Mouse (Mus musculus) kidney, adult 11 months (tissue): Measurements from ENCODE around the gene Pou4f2.

Experiments
- DNase-seq: peaks from one replicate; pipeline ENCODE4 v3.0.0; 2022

Gene Pou4f2

GRCm38 (mm10) chr8:78436071-78436651 is at the start of gene Pou4f2:
TSS of gene Pou4f2 (minus strand) at chr8:78436645.
- DNase-seq: no peak

DNA sequence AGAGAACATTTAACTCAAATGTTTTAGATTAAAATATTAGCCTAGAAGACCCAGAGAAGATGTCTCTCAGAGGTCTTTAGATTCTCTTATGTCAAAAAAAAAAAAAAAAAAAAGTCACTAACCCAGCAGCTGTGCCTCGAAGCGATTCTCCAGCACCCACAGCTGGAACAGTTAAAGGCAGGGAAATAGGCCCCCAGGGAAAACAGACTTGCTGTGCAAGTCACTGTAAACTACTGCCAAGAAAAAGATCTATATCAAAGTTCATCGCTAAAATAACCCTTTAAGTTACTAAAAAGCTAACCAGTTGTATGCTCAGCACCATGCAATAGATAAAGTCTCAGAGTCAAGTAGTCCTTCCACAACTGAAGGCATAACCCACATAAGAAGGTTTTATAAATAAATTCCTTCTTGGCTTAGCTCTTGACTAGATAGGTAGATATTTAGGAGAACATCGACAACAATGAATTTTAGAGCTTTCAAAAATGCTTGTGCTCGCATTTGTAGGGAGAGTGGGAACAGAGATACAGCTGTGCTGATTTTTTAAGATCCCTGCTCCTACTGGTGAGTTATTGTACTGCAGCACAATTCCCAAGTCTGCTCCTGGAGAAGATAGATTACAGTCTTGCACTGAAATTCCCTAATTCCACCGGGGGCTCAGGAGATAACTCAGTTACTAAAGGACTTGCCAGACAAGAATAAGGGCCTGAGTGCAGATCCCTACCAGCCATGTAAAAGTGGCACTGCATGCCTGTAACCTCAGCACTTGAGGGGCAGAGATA is 40.8 kb upstream of the Pou4f2 start:
- DNase-seq: no peak

DNA sequence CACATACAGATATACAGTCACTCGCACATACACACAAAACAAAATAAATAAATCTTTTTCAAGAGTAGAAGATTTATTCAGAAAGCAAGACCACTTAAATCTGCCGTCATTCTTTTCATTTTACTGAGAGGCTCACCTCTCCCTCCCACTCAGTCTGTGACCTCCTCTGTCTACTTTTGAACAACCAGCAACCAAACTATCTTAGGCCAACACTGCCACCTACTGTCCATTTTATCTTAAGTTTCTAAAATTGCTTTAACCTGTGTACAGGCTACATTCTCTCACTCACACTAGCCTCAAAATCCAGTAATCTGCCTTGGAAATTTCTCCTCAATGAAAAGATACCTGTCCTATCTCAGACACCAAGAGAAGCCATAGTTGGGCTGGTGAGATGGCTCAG is 31.4 kb upstream of the Pou4f2 start:
- DNase-seq: no peak

DNA sequence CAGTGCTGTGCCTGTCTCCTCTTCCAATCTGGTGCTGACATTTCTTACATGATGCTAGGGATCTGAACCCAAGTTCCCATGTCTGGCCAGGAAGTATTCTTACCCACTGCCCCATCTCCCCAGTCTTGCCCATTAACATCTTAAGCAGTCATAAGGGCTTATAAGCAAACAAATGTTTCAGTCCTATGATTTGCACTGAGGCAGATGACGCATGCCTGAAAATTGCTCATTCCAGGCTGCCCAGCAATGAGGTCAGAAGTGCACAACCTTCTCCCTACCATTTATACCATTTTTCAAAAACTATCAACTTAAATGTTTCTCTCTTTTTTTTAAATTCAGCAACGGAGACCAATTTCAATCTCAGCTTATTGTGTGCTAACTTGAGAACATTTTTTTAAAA is 27.5 kb upstream of the Pou4f2 start:
- no peak for DNase-seq

DNA sequence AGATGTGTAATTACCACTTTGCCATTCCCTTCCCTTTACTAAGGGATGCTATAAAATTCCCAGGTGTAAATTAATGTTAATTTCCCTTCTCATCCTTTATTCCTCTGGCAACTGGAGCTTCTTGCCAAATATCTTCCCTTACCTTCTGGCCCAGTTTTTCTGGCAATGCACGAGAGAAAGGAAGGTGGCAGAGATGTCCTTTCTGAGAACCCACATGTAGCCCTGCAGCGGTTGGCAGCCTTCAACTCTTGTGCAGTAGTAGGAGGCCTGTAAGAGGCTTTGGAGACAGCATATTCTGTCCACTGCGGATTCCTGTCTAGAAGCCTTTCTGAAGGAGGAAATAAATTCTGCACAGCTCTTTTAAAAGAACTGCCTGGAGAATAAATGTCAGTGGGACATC is 20.0 kb upstream of the Pou4f2 start:
- DNase-seq: no peak

- no peak for DNase-seq
Observed at GRCm38 (mm10) chr8:78442781-78443180, 6.3 kb upstream of the Pou4f2 start.

DNA sequence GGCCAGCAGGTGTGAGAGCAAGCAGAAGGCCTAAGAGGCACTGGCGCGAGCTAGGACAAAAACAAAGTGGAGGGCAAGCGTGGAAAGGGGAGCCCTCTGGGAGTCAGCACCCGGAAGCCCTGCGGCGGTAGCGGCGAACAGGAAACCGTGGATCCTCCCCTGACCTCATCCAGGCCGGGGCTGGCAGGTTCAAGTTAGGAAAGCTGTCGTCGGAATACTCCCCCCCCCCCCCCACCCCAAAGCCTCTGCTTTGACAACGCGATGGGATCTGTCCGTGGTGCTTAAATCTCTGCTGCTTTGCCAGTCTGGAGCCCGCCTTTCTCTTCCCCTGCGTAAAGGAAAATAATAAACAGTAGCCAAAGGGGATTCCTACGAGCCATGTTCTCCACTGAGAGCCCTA is 1.7 kb upstream of the Pou4f2 start:
- DNase-seq: no peak

GRCm38 (mm10) chr8:78437140-78438045 is 948 bp upstream of the Pou4f2 start:
- no peak for DNase-seq

GRCm38 (mm10) chr8:78436661-78437060 is 216 bp upstream of the Pou4f2 start:
- no peak for DNase-seq

GRCm38 (mm10) chr8:78435624-78435960 is 853 bp downstream of the Pou4f2 start:
- DNase-seq: no peak

GRCm38 (mm10) chr8:78434823-78435623 is 1.4 kb downstream of the Pou4f2 start:
- no peak for DNase-seq

DNA sequence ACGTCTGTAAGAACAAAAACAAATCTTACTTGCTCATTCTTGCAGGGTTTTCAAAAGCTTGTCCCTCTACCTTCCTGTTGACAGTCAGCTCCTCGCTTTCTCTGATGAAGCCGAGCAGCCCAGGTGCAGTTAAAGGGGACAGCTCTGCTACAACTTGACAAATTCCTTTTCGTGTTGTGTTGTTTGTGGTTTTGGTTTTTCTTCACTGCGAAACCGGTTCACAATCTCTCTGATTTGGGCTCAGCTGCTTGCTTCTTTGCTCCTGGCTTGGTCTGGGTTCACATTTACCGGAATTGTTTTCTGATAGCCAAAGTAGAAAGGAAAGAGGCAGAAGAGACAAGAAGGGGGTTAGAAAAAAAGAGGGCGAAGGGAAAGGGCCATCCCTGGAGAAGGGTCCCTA is 2.1 kb downstream of the Pou4f2 start:
- no peak for DNase-seq

- no peak for DNase-seq
Observed at GRCm38 (mm10) chr8:78433318-78433717, 3.1 kb downstream of the Pou4f2 start.

- DNase-seq: no peak
Observed at GRCm38 (mm10) chr8:78432451-78432850, 4.0 kb downstream of the Pou4f2 start.

GRCm38 (mm10) chr8:78431356-78431755 is 5.1 kb downstream of the Pou4f2 start:
- no peak for DNase-seq

GRCm38 (mm10) chr8:78428148-78428547 is 8.3 kb downstream of the Pou4f2 start:
- no peak for DNase-seq

- no peak for DNase-seq
Observed at GRCm38 (mm10) chr8:78427769-78428130, 8.7 kb downstream of the Pou4f2 start.

DNA sequence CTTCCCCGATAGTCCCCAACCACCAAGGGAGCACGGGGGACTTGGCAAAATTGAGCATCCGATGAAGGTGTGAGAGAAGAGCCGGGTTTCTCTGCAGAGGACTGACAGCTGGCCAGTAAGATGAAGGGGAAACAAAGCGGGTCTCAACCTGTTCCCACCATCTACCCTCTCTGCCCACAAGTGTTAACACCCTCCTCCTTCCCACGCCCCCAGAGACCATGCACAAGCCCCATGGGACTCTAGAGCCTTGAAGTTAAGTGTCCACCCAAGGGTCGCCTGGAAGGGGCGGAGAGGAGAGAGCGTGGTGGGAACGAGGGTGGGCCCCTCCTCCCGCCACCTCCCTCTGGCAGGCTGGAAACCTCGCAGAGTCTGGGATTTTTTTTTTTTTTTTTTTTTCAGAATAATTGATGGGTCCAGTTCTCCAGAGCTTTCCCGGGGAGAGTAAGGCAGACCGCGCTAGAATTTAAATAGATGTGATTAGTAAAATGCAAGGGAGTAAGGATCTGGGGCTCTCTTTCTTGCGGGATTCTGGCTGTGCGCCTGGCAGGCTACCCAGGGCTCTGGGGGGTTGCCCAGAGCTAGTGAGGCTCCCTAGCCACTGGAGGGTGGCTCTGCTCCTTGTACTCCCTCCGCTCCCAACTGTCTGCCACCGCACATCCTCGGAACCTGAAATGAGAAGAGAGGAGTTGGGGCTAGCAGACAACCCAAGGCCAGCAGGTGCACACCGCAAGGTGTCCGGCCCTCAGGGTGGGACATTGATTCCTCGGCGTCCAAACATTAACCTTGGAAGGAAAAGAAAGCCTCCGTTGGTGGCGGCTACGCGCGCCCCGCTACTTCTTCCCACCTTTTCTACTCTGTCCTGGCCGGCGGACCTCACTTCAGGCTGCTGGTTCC is 9.3 kb downstream of the Pou4f2 start:
- DNase-seq: no peak

DNA sequence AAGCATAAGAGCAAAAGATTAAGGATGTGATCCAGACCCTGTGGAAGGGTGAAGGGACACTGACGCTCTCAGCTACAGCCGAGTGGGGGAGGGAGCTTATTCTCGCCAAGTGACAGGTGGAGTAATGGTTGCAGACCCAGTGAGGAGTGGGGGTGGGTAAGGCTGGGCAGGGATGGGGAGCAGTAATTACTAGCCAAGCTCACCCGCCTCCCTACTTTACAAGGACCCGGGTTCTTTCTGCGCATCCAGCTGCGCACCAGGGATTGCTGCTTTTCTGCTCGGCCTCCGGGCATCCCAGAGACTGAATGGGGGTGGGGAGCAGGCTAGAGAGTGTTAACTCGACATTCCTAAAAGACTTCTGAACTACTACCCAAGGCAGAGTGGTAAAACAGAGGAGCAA is 10.0 kb downstream of the Pou4f2 start:
- no peak for DNase-seq

DNA sequence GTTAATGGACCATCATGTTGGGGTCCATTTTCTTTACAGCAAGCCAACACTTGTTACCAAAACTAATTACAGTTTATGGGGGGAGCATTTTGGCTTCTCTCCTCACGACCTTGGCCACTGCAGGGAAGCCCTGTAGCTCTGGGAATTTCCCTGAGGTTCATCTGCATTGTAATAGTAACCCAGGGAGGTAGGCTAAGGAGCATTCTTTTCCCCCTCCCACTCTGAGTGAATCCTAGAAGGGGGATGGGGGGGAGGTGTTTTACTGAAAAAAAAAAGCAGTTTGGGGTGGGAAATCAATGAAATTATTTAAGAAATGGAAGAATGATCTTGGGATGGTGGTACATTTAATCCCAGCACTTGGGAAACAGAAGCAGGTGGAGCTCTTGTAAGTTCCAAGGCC is 12.5 kb downstream of the Pou4f2 start:
- no peak for DNase-seq

DNA sequence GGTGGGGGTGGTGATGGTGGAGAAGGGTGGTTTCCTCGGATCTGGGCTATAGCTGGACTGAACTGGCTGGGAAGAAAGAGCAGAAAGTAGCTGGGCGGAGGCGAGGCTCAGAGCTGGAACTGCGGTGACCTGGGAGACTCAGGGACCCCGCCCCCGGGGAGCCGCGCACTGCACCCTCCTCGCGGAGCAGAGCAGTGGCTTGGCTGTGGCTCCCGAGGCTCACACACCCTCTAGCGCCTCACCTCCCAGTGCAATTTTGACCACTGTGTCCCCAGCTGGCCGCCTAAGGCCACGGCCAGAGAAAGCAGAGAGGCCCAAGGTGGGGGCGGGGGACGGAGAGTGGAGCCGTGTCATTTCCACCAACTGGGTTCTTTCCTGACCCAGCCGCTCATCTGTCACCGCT is 16.3 kb downstream of the Pou4f2 start:
- DNase-seq: no peak

GRCm38 (mm10) chr8:78419272-78419671 is 17.2 kb downstream of the Pou4f2 start:
- no peak for DNase-seq
